Mouse (Mus musculus) urinary bladder, postnatal 4 days (tissue): ENCODE results near the gene Olfr995.

Experiments
- DNase-seq, 2 experiments: peaks; one replicate each; pipeline ENCODE4 v3.0.0; 2021 to 2022; ENCODE audit warnings: low spot score in 2 of 2

Olfr995 gene

GRCm38 (mm10) chr2:85443539-85443938 lies at the start of gene Olfr995:
TSS of gene Olfr995 (minus strand) at chr2:85443639.
- no peak for DNase-seq

DNA sequence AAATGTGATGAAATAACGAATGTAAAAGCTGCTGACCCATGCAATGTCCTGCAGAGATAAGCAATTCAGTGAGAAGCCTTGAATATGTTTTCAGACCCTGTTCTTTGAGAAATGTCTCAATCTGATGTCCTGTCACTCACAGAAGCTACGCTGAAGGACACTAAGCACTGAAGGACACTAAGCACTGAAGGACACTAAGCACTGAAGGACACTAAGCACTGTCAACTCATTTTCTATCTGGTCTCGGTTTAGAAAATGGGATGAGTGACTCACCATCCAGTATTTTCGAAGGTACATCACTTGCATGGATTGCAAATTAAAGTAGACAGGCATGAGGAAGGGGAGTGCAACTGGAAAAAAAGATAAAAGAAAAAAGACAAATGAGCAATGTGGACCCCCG lies 47.0 kb upstream of the Olfr995 start:
- no peak for DNase-seq

DNA sequence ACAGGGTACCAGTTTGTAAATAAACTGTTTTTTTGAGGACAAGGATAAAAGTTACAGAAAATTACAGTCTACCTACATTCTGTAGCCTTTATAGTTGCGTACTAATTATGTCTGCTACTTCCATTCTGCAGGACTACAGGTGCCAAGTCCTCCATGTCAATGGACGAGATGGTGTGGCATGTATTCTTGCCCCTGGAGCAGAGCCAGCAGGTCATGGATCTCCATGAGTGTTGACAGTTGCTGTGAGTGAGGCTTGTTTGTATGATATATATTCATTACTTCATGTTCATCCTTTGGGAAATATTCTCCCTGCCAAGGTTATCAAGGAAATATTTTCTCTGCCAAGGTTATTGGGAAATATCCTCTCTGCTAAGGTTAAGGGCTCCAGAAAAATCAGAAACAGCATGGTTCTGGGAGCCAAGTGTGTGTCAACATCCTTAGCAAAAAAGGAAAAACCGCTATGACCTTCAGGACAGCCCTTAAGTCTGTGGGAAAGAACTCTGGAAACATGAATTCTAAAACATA lies 23.4 kb upstream of the Olfr995 start:
- DNase-seq, result no peak

GRCm38 (mm10) chr2:85442546-85442945 lies 893 bp downstream of the Olfr995 start:
- DNase-seq, result no peak

DNA sequence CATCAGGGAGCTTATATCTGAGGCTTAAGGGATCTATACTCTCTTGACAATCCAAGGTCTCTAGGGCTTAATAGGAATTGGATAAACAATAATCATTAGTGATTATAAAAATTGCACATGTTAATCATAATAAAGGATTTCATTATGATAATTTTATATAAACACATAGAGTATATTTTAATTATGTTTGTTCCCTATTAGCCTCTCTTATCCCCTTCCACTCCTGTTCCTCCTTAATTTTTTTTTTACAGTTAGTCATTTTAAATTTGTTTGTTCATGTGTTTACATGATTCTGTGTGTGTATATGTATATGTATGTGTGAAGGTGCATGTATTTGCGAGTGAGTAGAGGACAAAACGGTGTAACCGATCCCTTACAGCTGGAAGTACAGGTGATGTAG lies 7.1 kb downstream of the Olfr995 start, which contains the start of gene Olfr994:
Olfr994 (minus strand) TSS at position 101 of the 400 bp plus-strand sequence.
- no peak for DNase-seq

- no peak for DNase-seq
Observed at GRCm38 (mm10) chr2:85425893-85426292, 17.5 kb downstream of the Olfr995 start.

DNA sequence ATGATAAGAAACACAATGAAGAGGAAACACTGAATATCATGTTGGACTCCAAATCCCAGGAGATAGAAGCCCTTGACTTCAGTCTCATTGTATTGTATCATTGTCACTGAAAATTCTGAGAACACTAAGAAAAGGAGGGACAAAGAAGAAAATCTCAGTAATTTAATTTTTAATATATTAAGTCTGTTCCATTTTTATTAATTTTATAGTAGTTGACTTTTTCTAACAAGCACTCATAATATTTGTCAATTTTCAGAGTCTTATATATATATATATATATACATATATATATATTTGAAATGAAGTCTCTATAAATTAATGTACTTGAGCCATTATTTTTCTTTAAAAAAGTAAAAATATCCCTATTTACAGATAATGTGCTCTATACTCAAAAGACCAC lies 28.7 kb downstream of the Olfr995 start, which contains the start of gene Olfr993:
Olfr993 (minus strand) TSS at position 101 of the 400 bp plus-strand sequence.
- DNase-seq, result no peak

GRCm38 (mm10) chr2:85409369-85409768 lies 34.1 kb downstream of the Olfr995 start, which contains the start of gene Olfr992:
TSS of gene Olfr992 (minus strand) at chr2:85409469.
- DNase-seq, result no peak
